Mouse (Mus musculus) brain, adult 2 months (tissue): ENCODE data around the gene Prkd1.
A peak's percentile ranks its signal among the peaks of the same experiment; 100 is the strongest.

Source experiments
- DNase-seq: peaks from one replicate; pipeline ENCODE4 v3.0.0; 2011; ENCODE audit warnings: low read depth, low spot score

Prkd1 gene

GRCm38 (mm10) chr12:50558231-50558630, 90.7 kb downstream of the Prkd1 start:
- DNase-seq = no peak

- DNase-seq = no peak
These were observed 94.7 kb downstream of the Prkd1 start for GRCm38 (mm10) chr12:50554214-50554613.

GRCm38 (mm10) chr12:50549860-50550555, 98.9 kb downstream of the Prkd1 start:
- DNase-seq = peak; percentile 76

- peak; percentile 54 for DNase-seq
These were observed 102.5 kb downstream of the Prkd1 start for GRCm38 (mm10) chr12:50546394-50546793.

- no peak for DNase-seq
These were observed 103.3 kb downstream of the Prkd1 start for GRCm38 (mm10) chr12:50545610-50545919.

GRCm38 (mm10) chr12:50544855-50545609, 103.9 kb downstream of the Prkd1 start:
- peak; percentile 14 for DNase-seq

GRCm38 (mm10) chr12:50540793-50541192, 108.1 kb downstream of the Prkd1 start:
- DNase-seq = no peak

- peak; percentile 88 for DNase-seq
These were observed 110.5 kb downstream of the Prkd1 start for GRCm38 (mm10) chr12:50538296-50538965.

- DNase-seq = peak; percentile 54
These were observed 111.1 kb downstream of the Prkd1 start for GRCm38 (mm10) chr12:50537761-50538160.

- DNase-seq = no peak
These were observed 111.9 kb downstream of the Prkd1 start for GRCm38 (mm10) chr12:50537006-50537405.

GRCm38 (mm10) chr12:50528633-50529032, 120.3 kb downstream of the Prkd1 start:
- DNase-seq = no peak

GRCm38 (mm10) chr12:50524061-50524460, 124.8 kb downstream of the Prkd1 start:
- no peak for DNase-seq

- no peak for DNase-seq
These were observed 134.4 kb downstream of the Prkd1 start for GRCm38 (mm10) chr12:50514526-50514925.

- DNase-seq = no peak
These were observed 137.2 kb downstream of the Prkd1 start for GRCm38 (mm10) chr12:50511486-50512225.

- no peak for DNase-seq
These were observed 140.1 kb downstream of the Prkd1 start for GRCm38 (mm10) chr12:50508762-50509161.

GRCm38 (mm10) chr12:50499796-50500504, 148.9 kb downstream of the Prkd1 start:
- no peak for DNase-seq

GRCm38 (mm10) chr12:50496006-50496405, 152.9 kb downstream of the Prkd1 start:
- DNase-seq = no peak

- peak; percentile 15 for DNase-seq
These were observed 169.1 kb downstream of the Prkd1 start for GRCm38 (mm10) chr12:50479784-50480183.

- no peak for DNase-seq
These were observed 191.7 kb downstream of the Prkd1 start for GRCm38 (mm10) chr12:50457151-50457550.

GRCm38 (mm10) chr12:50451761-50452160, 197.1 kb downstream of the Prkd1 start:
- peak; percentile 88 for DNase-seq

- DNase-seq = no peak
These were observed 212.2 kb downstream of the Prkd1 start for GRCm38 (mm10) chr12:50436660-50437059.
